ENCODE assay signal across 27 mouse cellular contexts in genomic region chr2:14388856-14389255, GRCm38 (mm10). TPM values are rescaled to one million over a fixed set of nuclear protein-coding genes. Genes with fewer than 3 reads are reported as not detected.
DNase-seq lines count a peak whose midpoint lies in the region; ATAC-seq and TF ChIP-seq lines count a peak whose summit lies in the region.
"Had no signal": no experiment of that assay in that cellular context is flagged by ENCODE, and none has a peak within 500 bp of the region (broad histone marks: within the 10 kb centered on the region; RNA-seq: fewer than 3 reads in every experiment).

No protein-coding gene starts in this region.

- no peak for TF ChIP-seq CTCF in left cerebral cortex, adult 2 months (IDR thresholded peaks at IDR 0.05)
- no peak for TF ChIP-seq CTCF in cortical plate, adult 2 months (IDR thresholded peaks at IDR 0.05; ENCODE audit: extremely low read depth, insufficient read depth, low read length)

- intact Hi-C loops in left cerebral cortex, adult 2 months (cut with DNase I), result no loop called here
- intact Hi-C loops in left cerebral cortex, postnatal 10 days (cut with DNase I), result no loop called here

- peak; percentile 2 for DNase-seq in heart, adult 11 months
- DNase-seq in heart, embryonic 10.5 days (ENCODE audit: low spot score), result no peak
- DNase-seq in left cerebral cortex, adult 2 months (ENCODE audit: extremely low spot score in 1 of 2, low spot score in 2 of 2), result no peak
- no peak for DNase-seq in left cerebral cortex, postnatal 10 days (ENCODE audit: extremely low spot score in 1 of 2, low spot score in 2 of 2)
- DNase-seq: adrenal gland, adult 2 months; cerebellum, adult 11-12 months; cerebellum, postnatal 14 days; gastrocnemius, postnatal 25 days; heart, postnatal 36 days; kidney, adult 8-10 months; kidney, postnatal 14 days; layer of hippocampus, postnatal 36 days; liver; right cerebral cortex, postnatal 4 days; thymus, postnatal 14 days had no signal

- no peaks in the 10 kb centered on the region for H3K36me3 ChIP-seq in heart, embryonic 10.5 days
- H3K36me3 ChIP-seq in midbrain, embryonic 15.5 days (replicated peaks), result no peaks in the 10 kb centered on the region
- H3K36me3 ChIP-seq in kidney, embryonic 14.5 days (ENCODE audit: control insufficient read depth, insufficient read depth, low read length), result no peaks in the 10 kb centered on the region
- H3K36me3 ChIP-seq: embryonic facial prominence, embryonic 15.5 days; heart, embryonic 15.5 days; intestine, embryonic 15.5 days; liver, embryonic 15.5 days had no signal

- no peak overlapping the region for H3K27ac ChIP-seq in heart, embryonic 10.5 days
- peak overlapping the region; percentile 45 for H3K27ac ChIP-seq in left cerebral cortex, adult 2 months
- H3K27ac ChIP-seq in cortical plate, adult 2 months (ENCODE audit: insufficient read depth, low read length), result peak overlapping the region; percentile 81; the same call in 1 of the 2 replicates
- H3K27ac ChIP-seq in midbrain, embryonic 15.5 days, result no peak overlapping the region
- no peak overlapping the region for H3K27ac ChIP-seq in kidney, embryonic 14.5 days (ENCODE audit: low read depth, low read length)
- H3K27ac ChIP-seq: embryonic facial prominence, embryonic 15.5 days; heart, embryonic 15.5 days; intestine, embryonic 15.5 days; liver, embryonic 15.5 days; macrophage had no signal

- H3K27me3 ChIP-seq in heart, embryonic 10.5 days (ENCODE audit: insufficient read depth, poor library complexity, severe bottlenecking), result no peaks in the 10 kb centered on the region
- no peaks in the 10 kb centered on the region for H3K27me3 ChIP-seq in midbrain, embryonic 15.5 days (replicated peaks)
- no peaks in the 10 kb centered on the region for H3K27me3 ChIP-seq in kidney, embryonic 14.5 days (ENCODE audit: control insufficient read depth, insufficient read depth, low read length)
- H3K27me3 ChIP-seq: embryonic facial prominence, embryonic 15.5 days; heart, embryonic 15.5 days; intestine, embryonic 15.5 days; liver, embryonic 15.5 days had no signal

- peak overlapping the region; percentile 7; the same call in 1 of the 2 replicates for H3K4me2 ChIP-seq in midbrain, embryonic 15.5 days
- no peak overlapping the region for H3K4me2 ChIP-seq in kidney, embryonic 14.5 days (replicated peaks; ENCODE audit: low read depth, low read length)
- H3K4me2 ChIP-seq: embryonic facial prominence, embryonic 15.5 days; heart, embryonic 15.5 days; intestine, embryonic 15.5 days; liver, embryonic 15.5 days had no signal

- H3K9ac ChIP-seq in midbrain, embryonic 15.5 days, result no peak overlapping the region
- H3K9ac ChIP-seq in kidney, embryonic 14.5 days (ENCODE audit: low read depth, low read length), result no peak overlapping the region
- H3K9ac ChIP-seq: embryonic facial prominence, embryonic 15.5 days; heart, embryonic 15.5 days; intestine, embryonic 15.5 days; liver, embryonic 15.5 days had no signal

- no peak overlapping the region for H3K4me3 ChIP-seq in heart, embryonic 10.5 days
- H3K4me3 ChIP-seq in left cerebral cortex, adult 2 months, result peak overlapping the region; percentile 16; the same call in 1 of the 2 replicates
- H3K4me3 ChIP-seq in cortical plate, adult 2 months (ENCODE audit: insufficient read depth, low read length), result peak overlapping the region; percentile 35
- no peak overlapping the region for H3K4me3 ChIP-seq in midbrain, embryonic 15.5 days
- no peak overlapping the region for H3K4me3 ChIP-seq in kidney, embryonic 14.5 days (ENCODE audit: low read length)
- H3K4me3 ChIP-seq: embryonic facial prominence, embryonic 15.5 days; heart, embryonic 15.5 days; intestine, embryonic 15.5 days; liver, embryonic 15.5 days had no signal

- ATAC-seq in midbrain, embryonic 15.5 days (replicated peaks), result 0 out of 2 replicates have a peak, but pooled peaks have one; percentile 58
- ATAC-seq in kidney, embryonic 14.5 days (ENCODE audit: low FRiP score, low TSS enrichment), result no peak
- ATAC-seq: forebrain, embryonic 16.5 days; intestine, embryonic 15.5 days had no signal

- H3K9me3 ChIP-seq in heart, embryonic 10.5 days, result no peaks in the 10 kb centered on the region
- H3K9me3 ChIP-seq in midbrain, embryonic 15.5 days, result no peaks in the 10 kb centered on the region
- no peaks in the 10 kb centered on the region for H3K9me3 ChIP-seq in kidney, embryonic 14.5 days (ENCODE audit: control insufficient read depth, low read length)
- H3K9me3 ChIP-seq: embryonic facial prominence, embryonic 15.5 days; heart, embryonic 15.5 days; intestine, embryonic 15.5 days; liver, embryonic 15.5 days had no signal

- no peaks in the 10 kb centered on the region for H3K4me1 ChIP-seq in heart, embryonic 10.5 days
- no peaks in the 10 kb centered on the region for H3K4me1 ChIP-seq in cortical plate, adult 2 months (ENCODE audit: control insufficient read depth, insufficient read depth, low read length)
- H3K4me1 ChIP-seq in midbrain, embryonic 15.5 days, result 0 out of 2 replicates have a peak, but pooled peaks cover 4% of the 10 kb centered on the region
- no peaks in the 10 kb centered on the region for H3K4me1 ChIP-seq in kidney, embryonic 14.5 days (ENCODE audit: control insufficient read depth, insufficient read depth, low read length)
- H3K4me1 ChIP-seq: embryonic facial prominence, embryonic 15.5 days; heart, embryonic 15.5 days; intestine, embryonic 15.5 days; liver, embryonic 15.5 days had no signal

- TF ChIP-seq POLR2A in cortical plate, adult 2 months (IDR thresholded peaks at IDR 0.05; ENCODE audit: extremely low read depth, insufficient read depth, low read length), result no peak

- 39% methylated on average over 1 of the region's 1 CpGs for WGBS in heart, embryonic 10.5 days
- 47% methylated on average over 1 of the region's 1 CpGs for WGBS in midbrain, embryonic 15.5 days
- WGBS in kidney, embryonic 14.5 days, result 13% methylated on average over 1 of the region's 1 CpGs

RNA-seq across cellular contexts. Expression of gene Slc39a12, which starts 0.7 kb away (rescaled TPM):
- not detected in 2 replicates for polyA plus RNA-seq in heart, embryonic 10.5 days (2016; fragmentation: Nextera tagmentation; extraction: Ambion mirVana)
- 10 to 100 TPM; 32.1 to 37.5 TPM for total RNA-seq in left cerebral cortex, adult 2 months (2021)
- 10 to 100 TPM; 21.5 to 28.2 TPM for total RNA-seq in left cerebral cortex, postnatal 10 days (2021)
- polyA plus RNA-seq in cortical plate, adult 2 months (2012; rRNA removed), result 54.3 and 56.0 TPM in 2 replicates
- 2.5 and 3.0 TPM in 2 replicates for polyA plus RNA-seq in midbrain, embryonic 15.5 days (2015; fragmentation: Nextera tagmentation; extraction: Ambion mirVana)
- polyA plus RNA-seq in kidney, embryonic 14.5 days (2014; fragmentation: Nextera tagmentation; extraction: Ambion mirVana), result not detected in 2 replicates
- total RNA-seq: ES-E14; heart, adult 8-10 months had no signal
- polyA plus RNA-seq: adrenal gland, adult 2 months; heart, embryonic 15.5 days; intestine, embryonic 15.5 days; lung, embryonic 16.5 days had no signal

Comparison
In these comparisons a context has a peak if more than half of its experiments do, and no peak if none do; other contexts are left out.
1. H3K27ac ChIP-seq: peak in left cerebral cortex, adult 2 months (single experiment) and cortical plate, adult 2 months (single experiment); none in heart, embryonic 10.5 days (single experiment), midbrain, embryonic 15.5 days (single experiment) and kidney, embryonic 14.5 days (single experiment).
2. H3K4me3 ChIP-seq: peak in left cerebral cortex, adult 2 months (single experiment) and cortical plate, adult 2 months (single experiment); none in heart, embryonic 10.5 days (single experiment), midbrain, embryonic 15.5 days (single experiment) and kidney, embryonic 14.5 days (single experiment).
3. RNA of gene Slc39a12, which starts 0.7 kb away (polyA plus RNA-seq): 54.3 to 56.0 TPM in cortical plate, adult 2 months; 2.5 to 3.0 TPM in midbrain, embryonic 15.5 days, not detected in heart, embryonic 10.5 days and not detected in kidney, embryonic 14.5 days; every median in the first group is over 10 times any median in the second.